Mouse (Mus musculus): ENCODE measurements around the gene Rcbtb2. TPM values are rescaled to one million over a fixed set of nuclear protein-coding genes. Genes with fewer than 3 reads are reported as not detected.
A peak's percentile ranks its signal among the peaks of the same experiment; 100 is the strongest.

The Rcbtb2 gene
- total RNA-seq, 2 experiments from 2014 or later, result 49.9 to 64.4 TPM

DNA sequence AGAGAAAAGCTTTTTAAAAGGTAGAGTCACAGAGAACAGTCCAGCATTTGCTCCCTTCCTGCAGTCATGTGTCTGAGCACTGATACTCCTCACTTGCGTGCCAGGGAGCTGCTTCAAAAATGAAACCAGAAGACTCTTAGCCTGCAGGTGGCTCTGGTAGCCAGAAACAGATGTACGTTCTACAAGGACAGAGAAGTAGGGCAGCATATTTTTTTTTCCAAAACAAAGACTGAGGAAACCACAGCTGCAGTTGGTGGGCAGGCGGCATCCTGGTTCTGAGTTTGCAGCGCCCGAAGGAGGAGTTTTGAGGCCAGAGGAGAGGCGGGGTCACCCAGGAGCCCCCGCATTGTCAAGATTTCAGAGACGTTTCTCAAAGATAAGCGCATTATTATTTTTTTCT lies 5.9 kb upstream of the Rcbtb2 start:
- peak; percentile 38 for DNase-seq

DNA sequence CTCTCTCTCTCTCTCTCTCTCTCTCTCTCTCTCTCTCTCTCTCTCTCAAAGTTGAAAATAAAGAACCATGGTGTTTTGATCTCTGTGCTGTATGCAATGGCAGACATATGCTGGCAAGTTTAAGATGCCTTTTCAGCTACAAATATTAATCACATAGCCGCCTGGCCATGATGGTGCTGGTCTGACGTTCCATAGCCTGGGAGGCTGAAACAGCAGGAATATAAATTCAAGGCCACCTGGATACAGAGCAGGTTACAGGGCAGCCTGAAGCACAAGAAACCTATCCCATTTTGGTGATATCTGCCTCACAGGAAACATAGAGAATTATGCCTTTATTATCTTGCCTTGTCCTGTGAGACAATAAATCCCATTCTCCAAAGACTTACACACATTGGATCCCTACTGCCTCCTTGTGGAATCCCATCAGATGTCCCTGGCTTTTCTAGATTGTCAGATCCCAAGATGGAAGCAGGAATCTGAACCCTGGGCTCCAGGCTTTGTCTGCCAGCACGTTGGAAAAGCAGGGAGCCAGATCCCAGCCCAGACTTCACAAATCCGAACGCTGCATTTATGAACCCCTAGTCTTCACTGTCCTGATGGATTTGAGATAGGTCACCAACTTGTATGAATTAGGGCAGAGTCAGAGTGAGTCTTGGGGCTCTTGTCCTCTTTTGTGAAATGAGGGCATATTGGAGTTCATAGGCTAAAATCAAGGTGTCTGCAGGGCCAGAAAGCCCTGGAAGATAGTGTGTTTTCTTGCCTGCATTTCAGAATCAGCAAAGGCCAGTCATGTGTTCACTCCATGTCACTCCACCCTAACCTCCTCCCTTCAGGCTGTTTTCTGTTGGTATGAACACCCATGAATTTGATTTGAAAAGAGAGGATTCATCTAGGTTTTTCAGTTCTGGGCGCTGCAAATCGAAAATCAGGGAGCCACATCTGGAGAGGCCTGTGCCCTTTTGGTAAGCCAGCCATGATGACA lies 5.1 kb upstream of the Rcbtb2 start:
- DNase-seq, result no peak

DNA sequence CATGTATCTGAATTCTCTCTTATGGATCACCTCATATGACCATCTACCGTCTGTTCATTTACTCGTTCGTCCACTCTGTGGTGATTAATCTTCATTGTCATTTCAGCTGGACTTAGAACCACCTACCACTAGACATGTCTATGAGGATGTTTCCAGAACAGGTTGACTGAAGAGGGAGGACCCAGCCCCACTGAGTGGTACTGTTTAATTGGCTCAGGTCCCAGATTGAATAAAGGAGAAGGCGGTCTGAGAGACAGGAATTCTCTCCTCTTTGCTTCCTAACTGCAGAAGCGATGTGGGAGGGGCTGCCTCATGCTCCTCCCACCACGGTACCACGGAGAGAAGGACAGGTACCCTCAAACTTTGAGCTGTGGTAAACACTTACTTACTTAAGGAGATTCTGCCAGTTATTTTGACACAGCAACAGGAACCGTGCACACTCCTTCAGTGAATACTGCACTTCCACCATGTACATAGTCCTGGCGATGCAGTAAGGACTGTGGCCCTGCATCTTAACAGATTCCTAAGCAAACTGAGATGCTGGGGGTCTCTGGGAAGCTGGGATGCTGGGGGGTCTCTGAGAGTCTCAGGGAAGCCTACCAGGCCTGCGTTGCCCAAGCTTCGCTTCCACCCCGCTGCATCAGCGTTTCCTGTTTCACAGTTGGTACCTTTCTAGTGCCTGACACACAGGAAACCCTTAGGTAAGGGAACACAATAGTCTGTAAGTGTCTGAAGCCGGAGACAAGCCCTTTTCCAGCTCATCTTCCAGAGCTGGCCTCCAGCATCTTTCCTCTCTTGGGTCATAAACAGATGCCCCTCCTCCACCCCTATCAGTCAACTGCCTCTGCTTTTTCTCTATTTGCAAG lies 4.1 kb upstream of the Rcbtb2 start:
- DNase-seq, result no peak

DNA sequence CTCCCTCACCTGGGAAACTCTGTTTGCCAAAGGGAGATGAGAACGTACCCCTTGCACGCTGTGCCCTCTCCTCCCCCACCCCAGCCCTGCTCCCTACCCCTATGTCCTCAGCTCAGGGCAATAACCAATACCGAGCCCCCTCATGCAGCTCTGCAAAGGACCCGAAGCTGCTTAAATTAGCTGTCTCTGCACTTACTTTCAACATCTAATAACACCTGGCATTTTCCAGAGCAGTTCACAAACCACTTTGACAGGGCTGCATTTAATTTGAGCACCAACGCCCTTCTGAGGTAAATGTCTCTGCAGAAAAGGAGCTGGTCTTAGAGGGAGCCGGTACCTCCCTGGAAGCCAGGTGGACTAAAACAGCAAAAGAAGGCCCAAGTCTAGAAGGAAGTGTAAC lies 3.4 kb upstream of the Rcbtb2 start:
- DNase-seq, result no peak

DNA sequence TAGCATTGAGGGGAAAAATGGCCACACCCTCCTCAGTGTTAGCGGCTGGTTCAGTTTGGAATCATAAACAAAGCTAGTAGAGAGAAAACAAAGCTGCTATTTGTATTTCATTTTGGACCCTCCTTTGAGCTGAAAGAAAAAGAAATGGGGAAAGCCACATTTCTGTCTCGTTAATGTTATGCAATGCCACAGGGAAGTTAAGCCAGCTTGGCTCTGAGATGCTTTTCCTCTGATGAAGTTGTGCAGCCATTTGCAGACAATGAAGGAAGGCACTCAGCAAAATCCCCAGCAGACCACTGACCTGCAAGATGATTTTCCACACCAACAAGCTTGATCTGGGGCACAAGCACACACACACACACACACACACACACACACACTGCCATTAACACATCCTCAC lies 2.9 kb upstream of the Rcbtb2 start:
- DNase-seq, result no peak

DNA sequence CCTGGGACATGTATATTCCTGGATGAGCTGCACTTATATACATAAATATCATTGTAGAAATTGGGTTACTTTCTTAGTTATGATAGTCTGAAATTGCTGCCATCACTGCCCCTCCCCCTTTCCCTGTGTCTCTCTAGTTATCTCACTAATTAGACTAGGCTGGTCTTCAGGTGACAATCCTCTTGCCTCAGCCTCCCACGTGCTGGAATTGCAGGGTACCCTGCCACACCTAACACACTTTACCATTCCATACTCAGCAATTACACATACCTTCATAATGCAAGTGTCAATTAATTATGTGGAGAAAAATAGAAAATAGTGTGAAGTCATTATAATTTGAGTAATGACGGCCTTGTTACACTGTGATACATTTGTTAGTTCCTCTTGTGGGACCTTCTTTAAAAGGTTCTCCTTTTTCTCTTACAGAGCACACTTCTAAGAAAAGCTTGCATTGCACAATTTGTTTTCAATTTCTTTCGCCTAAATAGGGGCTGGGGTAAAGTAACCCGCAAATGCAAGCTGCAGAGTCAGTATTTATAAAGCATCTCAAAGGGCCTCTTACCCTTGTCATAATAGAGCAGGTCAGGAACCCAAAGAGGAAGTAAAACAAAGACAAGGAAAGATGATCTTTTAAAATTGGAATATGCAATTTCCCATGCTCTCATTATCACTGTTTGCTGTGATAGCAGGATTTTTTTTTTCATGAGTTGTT lies 470 bp upstream of the Rcbtb2 start:
- DNase-seq, result no peak

DNA sequence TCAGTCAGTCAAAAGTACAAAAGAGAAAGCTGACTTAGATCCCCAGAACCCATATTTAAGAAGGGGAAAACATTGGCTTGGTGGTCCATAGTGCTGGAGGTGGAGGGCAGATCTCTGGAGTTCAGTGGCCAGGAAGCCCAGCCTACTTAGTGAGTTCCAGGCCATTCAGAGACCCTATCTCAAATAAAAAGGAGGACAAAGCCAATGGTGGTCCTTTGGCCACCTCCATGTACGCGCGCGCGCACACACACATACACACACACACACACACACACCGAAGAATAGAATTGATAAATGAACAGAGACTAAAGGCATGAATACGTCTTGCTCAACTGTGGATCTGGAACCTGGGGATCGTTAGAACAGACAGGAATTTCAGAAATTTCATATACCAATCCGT lies 544 bp downstream of the Rcbtb2 start:
- no peak for DNase-seq

DNA sequence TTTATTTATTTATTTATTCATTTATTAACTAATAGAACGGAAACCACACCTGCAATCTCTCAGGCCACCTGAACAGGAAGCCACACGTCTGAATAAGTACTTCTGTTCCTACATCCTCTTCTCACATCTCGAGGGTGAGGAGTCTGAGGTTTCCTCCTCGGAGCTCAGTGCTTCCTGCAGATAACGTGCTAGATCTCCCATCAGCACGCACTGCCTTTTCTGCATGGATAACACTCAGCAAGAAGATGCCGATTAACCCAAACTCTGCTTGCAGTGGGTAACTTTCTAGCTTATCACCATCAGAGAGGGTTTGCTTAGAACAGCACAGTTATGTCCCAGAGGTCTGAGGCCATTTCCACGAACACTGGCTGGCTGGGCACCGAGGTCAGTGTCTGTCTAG lies 949 bp downstream of the Rcbtb2 start:
- no peak for DNase-seq

DNA sequence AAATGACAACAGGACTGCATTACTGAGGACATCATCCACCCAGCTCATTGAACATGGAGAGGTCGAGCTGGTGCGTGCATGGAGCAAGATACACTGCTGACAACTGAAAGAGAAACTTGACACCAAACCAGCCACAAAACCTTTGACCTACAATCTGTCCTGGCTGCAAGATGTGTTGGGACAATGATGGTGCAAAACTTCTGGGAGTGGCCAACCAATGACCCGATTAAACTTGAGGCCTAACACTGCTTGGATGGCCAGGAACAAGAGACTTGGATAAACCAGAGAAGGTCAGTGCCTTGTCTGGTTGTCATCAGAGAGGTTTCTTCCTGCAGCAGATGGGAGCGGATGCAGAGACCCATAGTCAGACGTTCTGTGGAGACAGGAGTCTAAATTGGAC lies 7.7 kb downstream of the Rcbtb2 start:
- peak; percentile 28 for DNase-seq

DNA sequence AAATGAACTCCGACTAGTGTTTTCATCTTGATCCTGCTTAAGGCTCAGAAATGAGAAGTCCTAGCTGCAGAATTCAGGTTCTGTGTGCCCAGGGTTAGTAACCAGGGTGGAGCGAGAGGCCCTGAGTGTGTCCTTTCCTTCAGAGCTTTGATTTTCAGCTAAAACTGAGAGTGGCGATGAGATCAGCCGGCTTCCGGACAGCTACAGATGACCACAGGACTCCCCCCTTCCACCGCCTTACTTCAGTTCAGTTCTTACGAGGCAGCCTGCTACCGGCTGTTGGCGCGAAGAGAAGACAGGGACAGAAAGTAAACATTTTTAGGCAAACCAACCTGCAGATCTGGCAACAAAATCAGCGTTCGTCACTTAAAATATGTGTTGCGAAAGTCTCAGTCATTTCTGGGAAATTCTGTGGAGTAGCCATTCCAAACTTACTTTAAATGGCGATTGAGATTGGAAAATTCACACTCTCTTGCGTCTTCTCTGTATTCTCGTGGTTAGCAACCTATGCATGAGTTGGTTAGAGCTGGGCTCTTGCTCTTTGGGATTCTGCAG lies 9.1 kb downstream of the Rcbtb2 start:
- no peak for DNase-seq

DNA sequence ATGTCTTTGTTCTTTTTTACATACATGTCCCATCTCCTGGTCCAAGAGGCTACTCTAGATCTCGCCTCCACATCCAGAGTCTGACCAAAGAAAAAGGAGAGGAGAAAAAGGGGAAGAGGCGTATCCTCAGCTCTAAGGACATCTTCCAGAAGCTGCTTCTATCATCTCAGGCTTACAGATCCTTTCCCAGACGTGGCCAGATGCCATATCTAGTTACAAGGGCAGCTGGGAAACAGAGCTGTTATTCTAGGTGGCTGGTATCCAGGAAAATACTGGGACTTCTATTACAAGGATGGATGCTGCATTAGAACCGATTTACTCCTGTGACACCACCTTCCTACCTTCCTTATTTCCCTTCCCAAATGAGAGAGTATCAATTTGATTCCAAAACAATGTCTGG lies 9.9 kb downstream of the Rcbtb2 start:
- no peak for DNase-seq

DNA sequence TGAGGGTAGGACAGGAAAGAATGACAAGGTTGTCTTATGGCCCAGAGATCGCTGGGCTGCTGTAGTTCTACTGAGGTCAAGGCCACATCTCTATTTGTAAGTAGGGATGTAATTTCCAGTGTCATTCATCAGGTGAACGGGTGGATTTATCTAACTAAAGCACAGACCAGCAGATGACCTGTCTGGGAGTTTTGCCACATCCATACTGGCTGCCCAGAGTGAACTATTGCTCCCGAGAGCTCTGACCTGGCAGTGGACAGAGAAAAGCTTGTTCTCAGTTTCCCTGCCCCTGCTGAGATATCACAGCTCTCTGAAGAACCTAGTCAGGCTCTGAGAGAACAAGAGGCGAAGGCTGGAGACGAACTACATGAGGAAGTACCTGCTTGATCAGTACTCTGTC lies 14.4 kb downstream of the Rcbtb2 start:
- no peak for DNase-seq

DNA sequence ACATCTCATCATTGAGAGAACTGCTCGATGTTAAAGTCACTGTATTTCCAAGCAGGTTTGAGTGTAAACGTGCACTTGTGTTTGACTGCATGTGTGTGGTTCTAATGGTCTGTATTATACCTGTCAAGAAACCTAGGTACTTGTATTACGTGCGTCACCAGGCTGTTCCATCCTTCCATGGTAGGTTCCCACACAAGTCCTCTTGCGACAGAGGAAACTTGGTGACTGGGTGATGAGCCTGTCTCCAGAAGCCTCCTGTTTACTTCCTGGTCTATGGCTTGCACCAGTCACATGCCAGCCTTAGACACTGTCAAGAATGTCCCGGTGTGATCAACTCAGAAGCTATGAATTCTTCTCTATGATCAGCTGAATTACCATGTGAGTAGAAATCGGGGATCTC lies 15.6 kb downstream of the Rcbtb2 start:
- no peak for DNase-seq

DNA sequence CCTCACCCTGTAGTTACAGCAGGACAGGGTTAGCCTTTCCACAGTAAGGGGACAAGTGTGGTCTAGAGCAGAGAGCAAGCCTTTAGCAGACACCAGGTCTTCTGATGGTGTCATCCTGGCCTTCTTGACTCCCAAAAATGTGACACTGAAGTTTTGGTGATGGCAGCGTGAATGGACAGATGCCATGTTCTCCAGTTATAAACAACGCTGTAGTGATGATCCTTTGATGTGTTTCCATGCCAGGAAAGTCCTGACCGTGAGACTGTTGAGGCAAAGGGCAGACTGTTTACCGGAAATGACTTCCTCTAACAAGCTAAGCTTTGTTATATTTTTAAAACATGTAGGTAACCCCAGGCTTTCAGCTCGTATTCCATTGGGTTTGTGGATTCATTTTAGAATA lies 17.0 kb downstream of the Rcbtb2 start:
- no peak for DNase-seq

DNA sequence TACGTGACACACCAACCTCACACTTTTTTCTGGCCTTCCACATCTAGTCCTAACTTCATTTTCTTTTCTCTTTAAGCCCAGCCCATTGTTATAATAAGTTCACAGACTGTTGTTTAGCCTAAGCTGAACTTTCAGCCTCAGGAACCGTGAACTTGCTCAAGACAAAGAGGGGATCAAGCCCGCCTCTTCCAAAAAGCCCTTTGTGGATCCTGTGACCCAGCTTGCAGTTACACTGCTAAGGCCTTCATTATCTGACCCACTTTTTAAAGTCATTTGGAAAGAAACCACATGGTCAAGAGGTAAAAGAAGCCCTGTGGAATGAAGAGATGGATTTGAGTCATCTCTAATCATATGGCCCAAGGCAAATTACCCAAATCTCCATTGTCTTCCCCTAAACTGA lies 19.0 kb downstream of the Rcbtb2 start:
- no peak for DNase-seq

DNA sequence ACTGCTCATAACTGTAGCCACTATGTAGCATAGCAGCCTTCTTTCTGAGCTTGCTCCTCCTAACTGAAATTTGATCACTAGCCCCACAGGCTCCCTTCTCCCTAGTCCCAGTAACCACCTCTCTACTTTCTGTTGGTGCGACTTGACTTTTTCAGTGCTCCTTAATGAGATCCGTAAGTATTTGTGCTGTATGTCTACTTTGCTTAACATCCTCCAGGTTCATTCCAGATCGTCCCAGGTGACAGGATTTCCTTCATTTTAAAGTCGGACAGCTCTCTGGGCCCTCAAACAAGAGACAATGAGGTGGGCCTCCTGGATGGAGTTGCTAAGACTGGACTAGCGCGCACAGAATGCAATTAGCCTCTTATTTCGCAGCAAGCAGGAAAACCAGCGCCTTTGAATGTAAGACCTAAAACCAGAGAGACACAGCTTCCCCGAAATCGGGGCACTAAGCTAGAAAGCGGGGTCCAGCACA lies 19.6 kb downstream of the Rcbtb2 start:
- peak; percentile 27 for DNase-seq

DNA sequence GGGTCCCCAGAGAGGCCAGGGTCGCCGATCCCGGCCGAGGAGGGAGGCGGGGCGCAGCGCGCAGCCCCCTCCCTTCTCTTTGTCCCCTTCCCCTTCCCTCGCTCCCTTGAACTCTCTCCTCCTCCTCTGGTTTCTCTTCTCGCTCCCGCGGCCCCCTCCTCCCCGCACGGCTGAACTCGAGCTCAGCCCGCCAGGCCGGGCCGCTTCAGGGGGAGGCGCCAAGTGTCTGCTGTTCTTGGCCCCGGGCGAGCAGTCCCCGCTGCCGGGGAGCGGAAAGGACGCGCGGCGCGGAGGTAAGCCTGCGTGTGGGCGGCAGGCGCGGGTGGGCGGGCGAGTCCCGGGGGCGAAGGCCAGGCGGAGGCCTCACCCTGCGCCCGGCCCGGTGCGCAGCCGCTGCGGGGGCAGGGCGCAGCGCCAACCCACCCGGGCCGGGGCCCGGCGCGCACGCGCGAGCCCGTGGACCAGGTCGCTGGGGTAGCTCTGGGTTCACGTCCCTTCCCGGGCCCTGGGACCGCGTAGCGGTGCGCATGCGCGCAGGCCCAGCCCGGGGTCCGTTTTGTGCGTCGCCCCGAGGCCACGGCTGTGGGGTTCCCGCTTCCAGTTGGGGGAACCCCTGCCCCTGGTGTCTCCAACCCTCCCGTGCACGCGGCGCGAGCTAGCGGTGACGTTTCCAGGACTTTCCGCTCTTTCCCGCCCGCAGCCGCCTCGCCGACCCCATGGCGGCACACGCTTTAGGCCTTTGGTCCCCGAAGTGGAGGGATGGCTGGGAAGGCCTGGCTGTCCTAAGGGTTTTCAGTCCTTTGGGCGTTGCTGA lies 20.3 kb downstream of the Rcbtb2 start:
- DNase-seq, result peak; percentile 89

DNA sequence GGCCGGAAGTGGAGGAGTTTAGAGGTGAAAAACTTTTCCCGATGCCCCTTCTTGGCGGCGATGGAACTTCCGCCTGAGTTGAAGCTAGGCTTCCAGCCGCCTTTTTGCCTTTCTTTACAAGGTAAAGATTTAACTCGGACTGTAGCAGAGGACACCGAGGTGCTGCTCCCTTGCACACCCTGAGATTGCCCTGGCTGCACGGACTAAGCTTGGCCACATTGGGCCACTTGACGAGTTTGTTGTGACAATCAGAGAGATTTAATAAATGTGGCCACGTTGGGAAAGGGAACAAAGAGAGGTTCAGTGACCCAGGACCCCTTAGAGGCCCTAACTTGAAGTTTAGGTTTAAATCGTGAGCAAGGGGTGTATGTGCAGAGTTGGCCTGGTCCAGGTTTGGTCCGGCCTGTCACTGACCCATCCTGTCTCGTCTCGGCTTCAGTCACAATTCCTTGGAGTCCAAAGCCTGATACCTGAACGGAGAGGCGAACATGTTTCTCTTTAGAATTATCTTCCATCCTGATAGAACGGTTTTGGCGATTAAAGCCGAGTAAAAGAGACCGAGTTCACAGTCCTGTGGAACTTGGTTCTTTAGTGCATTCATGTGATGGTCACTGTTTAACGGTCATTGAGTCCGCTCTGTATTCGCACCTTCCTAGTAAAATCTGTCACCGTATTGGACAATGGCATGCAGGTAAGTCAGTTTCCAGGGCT lies 21.0 kb downstream of the Rcbtb2 start:
- DNase-seq, result no peak

DNA sequence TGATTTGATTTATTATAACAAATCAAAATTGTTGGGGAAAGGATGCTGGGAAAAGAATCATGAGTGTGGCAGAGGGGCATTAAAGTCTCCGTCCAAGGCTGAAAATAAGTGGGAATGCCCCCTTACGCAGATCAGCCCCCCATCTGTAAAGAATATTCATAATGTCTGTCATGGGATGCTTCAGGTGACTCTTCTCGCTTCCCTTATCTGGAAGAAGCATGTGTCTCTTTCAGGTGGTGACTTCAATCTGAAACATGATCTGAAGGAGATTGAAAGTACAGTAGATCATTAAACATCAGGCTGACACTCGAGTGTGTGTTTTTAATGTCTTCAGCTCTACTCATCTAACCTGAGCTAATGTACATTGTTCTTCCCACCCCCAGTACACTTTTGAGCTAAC lies 22.7 kb downstream of the Rcbtb2 start:
- no peak for DNase-seq

DNA sequence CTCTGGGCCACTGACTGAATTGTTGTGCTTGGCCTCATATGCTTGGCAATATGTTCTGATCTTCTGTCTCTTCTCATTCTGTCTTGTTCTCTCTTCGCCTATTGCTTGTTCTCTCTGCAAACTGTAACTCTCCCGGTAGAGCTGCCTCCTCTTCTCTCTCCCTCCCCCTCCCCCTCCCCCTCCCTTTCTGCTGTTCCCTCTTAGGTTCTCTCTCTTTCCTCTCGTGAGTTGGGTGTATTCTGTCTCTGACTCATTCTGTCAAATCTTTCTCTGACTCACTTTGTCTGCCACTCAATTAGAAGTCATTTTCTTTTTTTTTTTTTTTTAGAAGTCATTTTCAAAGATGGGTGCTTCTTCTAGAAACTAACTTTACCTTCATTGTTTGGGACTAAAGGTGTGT lies 23.9 kb downstream of the Rcbtb2 start:
- DNase-seq, result no peak

DNA sequence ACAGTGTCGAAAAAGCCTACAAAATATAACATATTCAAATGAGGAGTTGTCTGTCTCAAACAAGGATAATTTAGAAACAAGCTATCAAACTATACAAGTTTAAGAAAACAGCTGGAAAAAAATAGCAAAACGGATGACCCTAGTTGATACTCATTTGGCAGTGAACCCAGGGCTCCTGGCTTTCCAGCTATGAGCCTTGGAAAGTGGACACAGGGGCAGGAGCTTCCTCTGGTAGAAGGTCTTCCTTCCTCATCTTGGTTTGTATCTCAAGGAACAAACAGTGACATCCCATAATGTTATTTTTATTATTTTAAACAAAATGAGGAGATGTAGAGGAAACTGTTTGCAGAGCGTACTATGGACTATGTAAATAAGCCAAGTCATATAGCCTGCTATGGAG lies 25.3 kb downstream of the Rcbtb2 start:
- DNase-seq, result no peak

Measured in adrenal gland, postnatal 10 days (tissue).